Mouse (Mus musculus): ENCODE results near the gene Zmiz1. TPM values are rescaled to one million over a fixed set of nuclear protein-coding genes. Genes with fewer than 3 reads are reported as not detected.

Gene Zmiz1
- polyA plus RNA-seq, 1 experiment = 52.6 TPM

- DNase-seq = no peak
- WGBS = 95% methylated on average over 1 of the region's 1 CpGs
Observed at GRCm38 (mm10) chr14:25591426-25591825, 132.4 kb downstream of the Zmiz1 start.

GRCm38 (mm10) chr14:25592522-25592921, 133.5 kb downstream of the Zmiz1 start:
- DNase-seq = no peak
- H3K4me3 ChIP-seq (replicated peaks; ENCODE audit: extremely low read depth, low read depth, low read length) = no peak overlapping the region
- TF ChIP-seq CTCF (IDR thresholded peaks at IDR 0.05; ENCODE audit: insufficient read depth, low read length) (no peak), POLR2A (IDR thresholded peaks at IDR 0.05; ENCODE audit: borderline replicate concordance, extremely low read depth, low read depth, low read length) (no peak)
- 61% methylated on average over 6 of the region's 6 CpGs for WGBS
- peaks cover 17% of the 10 kb centered on the region for H3K4me1 ChIP-seq (ENCODE audit: control insufficient read depth, insufficient read depth, low read length)

More at GRCm38 (mm10) chr14:25591426-25591825, 132.4 kb downstream of the Zmiz1 start:
- TF ChIP-seq POLR2A (IDR thresholded peaks at IDR 0.05; ENCODE audit: borderline replicate concordance, extremely low read depth, low read depth, low read length) = no peak
- Histone ChIP-seq H3K4me3 (replicated peaks; ENCODE audit: extremely low read depth, low read depth, low read length) (no peak overlapping the region), H3K4me1 (ENCODE audit: control insufficient read depth, insufficient read depth, low read length) (peaks cover 28% of the 10 kb centered on the region)

GRCm38 (mm10) chr14:25593876-25594275, 134.9 kb downstream of the Zmiz1 start:
- no peak overlapping the region for H3K4me3 ChIP-seq (replicated peaks; ENCODE audit: extremely low read depth, low read depth, low read length)
- no peak for TF ChIP-seq POLR2A (IDR thresholded peaks at IDR 0.05; ENCODE audit: borderline replicate concordance, extremely low read depth, low read depth, low read length)
- TF ChIP-seq CTCF (IDR thresholded peaks at IDR 0.05; ENCODE audit: insufficient read depth, low read length) = no peak
- DNase-seq = no peak
- peaks cover 8% of the 10 kb centered on the region for H3K4me1 ChIP-seq (ENCODE audit: control insufficient read depth, insufficient read depth, low read length)
- WGBS = 80% methylated on average over 8 of the region's 8 CpGs

GRCm38 (mm10) chr14:25594611-25595010, 135.6 kb downstream of the Zmiz1 start:
- no peak for TF ChIP-seq POLR2A (IDR thresholded peaks at IDR 0.05; ENCODE audit: borderline replicate concordance, extremely low read depth, low read depth, low read length)
- no peak for TF ChIP-seq CTCF (IDR thresholded peaks at IDR 0.05; ENCODE audit: insufficient read depth, low read length)
- WGBS = 67% methylated on average over 4 of the region's 4 CpGs
- DNase-seq = no peak
- Histone ChIP-seq H3K4me1 (ENCODE audit: control insufficient read depth, insufficient read depth, low read length) (0 out of 2 replicates have a peak, but pooled peaks cover 3% of the 10 kb centered on the region), H3K4me3 (replicated peaks; ENCODE audit: extremely low read depth, low read depth, low read length) (no peak overlapping the region)

- peaks cover 8% of the 10 kb centered on the region for H3K4me1 ChIP-seq (ENCODE audit: control insufficient read depth, insufficient read depth, low read length)
- TF ChIP-seq POLR2A (IDR thresholded peaks at IDR 0.05; ENCODE audit: borderline replicate concordance, extremely low read depth, low read depth, low read length) = no peak
- no peak for TF ChIP-seq CTCF (IDR thresholded peaks at IDR 0.05; ENCODE audit: insufficient read depth, low read length)
- DNase-seq = no peak
- H3K4me3 ChIP-seq (replicated peaks; ENCODE audit: extremely low read depth, low read depth, low read length) = no peak overlapping the region
- 83% methylated on average over 6 of the region's 6 CpGs for WGBS
Observed at GRCm38 (mm10) chr14:25598960-25599359, 140.0 kb downstream of the Zmiz1 start.

- DNase-seq = no peak
- H3K4me3 ChIP-seq (replicated peaks; ENCODE audit: extremely low read depth, low read depth, low read length) = no peak overlapping the region
- 48% methylated on average over 12 of the region's 12 CpGs for WGBS
- TF ChIP-seq POLR2A (IDR thresholded peaks at IDR 0.05; ENCODE audit: borderline replicate concordance, extremely low read depth, low read depth, low read length) (no peak), CTCF (IDR thresholded peaks at IDR 0.05; ENCODE audit: insufficient read depth, low read length) (no peak)
- H3K4me1 ChIP-seq (ENCODE audit: control insufficient read depth, insufficient read depth, low read length) = peaks cover 11% of the 10 kb centered on the region
Observed at GRCm38 (mm10) chr14:25599934-25600333, 140.9 kb downstream of the Zmiz1 start.

- H3K4me1 ChIP-seq (ENCODE audit: control insufficient read depth, insufficient read depth, low read length) = peaks cover 11% of the 10 kb centered on the region
- 79% methylated on average over 7 of the region's 7 CpGs for WGBS
Observed at GRCm38 (mm10) chr14:25600358-25600757, 141.4 kb downstream of the Zmiz1 start.

GRCm38 (mm10) chr14:25600951-25601350, 142.0 kb downstream of the Zmiz1 start:
- no peak for DNase-seq
- WGBS = 38% methylated on average over 2 of the region's 2 CpGs
- Histone ChIP-seq H3K4me3 (replicated peaks; ENCODE audit: extremely low read depth, low read depth, low read length) (no peak overlapping the region), H3K4me1 (ENCODE audit: control insufficient read depth, insufficient read depth, low read length) (peaks cover 14% of the 10 kb centered on the region)
- TF ChIP-seq CTCF (IDR thresholded peaks at IDR 0.05; ENCODE audit: insufficient read depth, low read length) (no peak), POLR2A (IDR thresholded peaks at IDR 0.05; ENCODE audit: borderline replicate concordance, extremely low read depth, low read depth, low read length) (no peak)

More at GRCm38 (mm10) chr14:25600358-25600757, 141.4 kb downstream of the Zmiz1 start:
- TF ChIP-seq POLR2A (IDR thresholded peaks at IDR 0.05; ENCODE audit: borderline replicate concordance, extremely low read depth, low read depth, low read length) (no peak), CTCF (IDR thresholded peaks at IDR 0.05; ENCODE audit: insufficient read depth, low read length) (no peak)
- DNase-seq = no peak
- H3K4me3 ChIP-seq (replicated peaks; ENCODE audit: extremely low read depth, low read depth, low read length) = no peak overlapping the region

- no peak for DNase-seq
- no peak overlapping the region for H3K4me3 ChIP-seq (replicated peaks; ENCODE audit: extremely low read depth, low read depth, low read length)
- no peak for TF ChIP-seq POLR2A (IDR thresholded peaks at IDR 0.05; ENCODE audit: borderline replicate concordance, extremely low read depth, low read depth, low read length)
- TF ChIP-seq CTCF (IDR thresholded peaks at IDR 0.05; ENCODE audit: insufficient read depth, low read length) = no peak
- peaks cover 17% of the 10 kb centered on the region for H3K4me1 ChIP-seq (ENCODE audit: control insufficient read depth, insufficient read depth, low read length)
- WGBS = 31% methylated on average over 2 of the region's 2 CpGs
Observed at GRCm38 (mm10) chr14:25602018-25602417, 143.0 kb downstream of the Zmiz1 start.

- TF ChIP-seq POLR2A (IDR thresholded peaks at IDR 0.05; ENCODE audit: borderline replicate concordance, extremely low read depth, low read depth, low read length) (no peak), CTCF (IDR thresholded peaks at IDR 0.05; ENCODE audit: insufficient read depth, low read length) (no peak)
- Histone ChIP-seq H3K4me3 (replicated peaks; ENCODE audit: extremely low read depth, low read depth, low read length) (no peak overlapping the region), H3K4me1 (ENCODE audit: control insufficient read depth, insufficient read depth, low read length) (peaks cover 20% of the 10 kb centered on the region)
- no peak for DNase-seq
- WGBS = 18% methylated on average over 18 of the region's 18 CpGs
Observed at GRCm38 (mm10) chr14:25604395-25605142, 145.6 kb downstream of the Zmiz1 start.
